Mouse (Mus musculus) myocyte (in vitro differentiated cells): ENCODE data around the gene Hnrnph1.
A peak's percentile ranks its signal among the peaks of the same experiment; 100 is the strongest.

Source experiments
- CEBPB ChIP-seq: IDR thresholded peaks from 2 replicates; pipeline ENCODE4 v1.6.1; 2011; ENCODE audit warnings: mild to moderate bottlenecking, moderate library complexity; ENCODE audit not compliant: poor library complexity, insufficient read depth, severe bottlenecking
- E2F4 ChIP-seq: IDR thresholded peaks from one replicate; pipeline ENCODE4 v1.6.1; 2011; ENCODE audit warnings: mild to moderate bottlenecking, control low read depth, moderate library complexity; ENCODE audit not compliant: insufficient read depth
- MAX ChIP-seq: IDR thresholded peaks from one replicate; pipeline ENCODE4 v1.6.1; 2011; ENCODE audit warnings: low read depth, mild to moderate bottlenecking, control low read depth
- MYOD1 ChIP-seq, 3 experiments: IDR thresholded peaks; one replicate each; pipeline ENCODE4 v1.6.1; 2011; ENCODE audit warnings: control low read depth in 2 of 3, low read depth in 2 of 3, mild to moderate bottlenecking in 2 of 3, moderate library complexity in 1 of 3; ENCODE audit not compliant: insufficient read length in 2 of 3, control insufficient read depth in 1 of 3
- MYOG ChIP-seq, 3 experiments: IDR thresholded peaks; one replicate each; pipeline ENCODE4 v1.6.1; 2011; ENCODE audit warnings: control low read depth in 2 of 3, low read depth in 2 of 3, mild to moderate bottlenecking in 2 of 3; ENCODE audit not compliant: insufficient read length in 2 of 3, control insufficient read depth in 1 of 3, insufficient read depth in 1 of 3
- POLR2A ChIP-seq: IDR thresholded peaks from one replicate; pipeline ENCODE4 v1.6.1; 2011; ENCODE audit warnings: low read depth, mild to moderate bottlenecking, control low read depth, moderate library complexity; ENCODE audit not compliant: insufficient read length
- POLR2AphosphoS2 ChIP-seq: IDR thresholded peaks from one replicate; pipeline ENCODE4 v1.6.1; 2011; ENCODE audit warnings: low read depth, control low read depth; ENCODE audit not compliant: insufficient read length
- TCF12 ChIP-seq: IDR thresholded peaks from one replicate; pipeline ENCODE4 v1.6.1; 2011; ENCODE audit warnings: mild to moderate bottlenecking, control low read depth; ENCODE audit not compliant: poor library complexity, insufficient read depth, severe bottlenecking
- TCF3 ChIP-seq: IDR thresholded peaks from one replicate; pipeline ENCODE4 v1.6.1; 2011; ENCODE audit warnings: low read depth, control low read depth; ENCODE audit not compliant: insufficient read length

DNA sequence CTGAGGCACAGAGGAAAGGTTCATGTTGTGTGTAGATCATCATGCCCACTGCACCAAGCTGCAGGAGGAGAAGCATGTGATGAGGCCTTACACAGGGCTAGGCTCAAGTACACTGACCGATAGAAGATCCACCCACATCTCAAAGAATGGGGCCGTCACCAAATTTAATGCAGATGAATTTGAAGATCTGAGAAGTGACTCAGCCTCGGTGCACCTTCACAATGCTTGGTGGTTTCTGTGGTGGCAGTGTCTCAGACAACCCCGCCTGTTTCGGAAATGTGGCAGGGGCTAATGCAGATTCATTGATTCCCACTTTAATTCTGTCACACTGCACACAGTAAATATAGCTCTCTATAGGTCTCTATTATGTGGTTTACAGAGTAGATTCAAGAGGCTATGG lies 56.1 kb downstream of the Hnrnph1 start:
- TF ChIP-seq TCF3 (no peak), MAX (no peak), POLR2A (peak; percentile 46), E2F4 (no peak), MYOD1 (IDR thresholded peaks at IDR 0.05; ENCODE audit: control insufficient read depth in 1 of 3, insufficient read length in 2 of 3, low read depth in 2 of 3) (no peak), CEBPB (no peak), TCF12 (no peak), POLR2AphosphoS2 (no peak), MYOG (IDR thresholded peaks at IDR 0.05; ENCODE audit: control insufficient read depth in 1 of 3, insufficient read depth in 1 of 3, insufficient read length in 2 of 3, low read depth in 2 of 3) (no peak)
